Mouse (Mus musculus) CD4-positive naive resting alpha-beta T cell, adult 76 days (primary cell): ENCODE results near the gene Vmn1r49. TPM values are rescaled to one million over a fixed set of nuclear protein-coding genes. Genes with fewer than 3 reads are reported as not detected.

Experiments
- total RNA-seq: library from RNA; stranded (reverse); gene quantifications from one replicate; pipeline ENCODE4 v1.2.4, GENCODE M21; 2023

Gene Vmn1r49
- not detected for total RNA-seq

DNA sequence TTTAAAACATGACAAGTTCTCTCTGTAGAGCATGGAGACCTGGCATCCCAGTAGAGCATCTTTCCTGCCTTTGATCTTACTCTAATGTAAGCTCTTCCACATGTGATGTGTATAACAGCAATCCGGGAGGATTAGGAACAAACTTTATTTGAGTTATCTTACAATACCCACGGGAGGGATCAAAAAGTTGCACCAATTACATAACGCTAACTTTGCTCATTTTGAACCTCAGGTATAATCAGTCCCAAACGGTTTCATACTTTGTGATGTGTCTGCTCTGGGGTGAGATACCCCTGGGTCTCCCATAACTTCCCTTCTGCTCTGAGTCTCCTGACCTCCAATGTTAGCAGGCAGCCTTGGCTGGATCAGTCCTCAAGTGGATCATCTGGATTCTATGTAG, at the start of gene Vmn1r49:
Vmn1r49 (minus strand) TSS at position 101 of the 400 bp plus-strand sequence.

GRCm38 (mm10) chr6:90122296-90122695, 44.0 kb upstream of the Vmn1r49 start, which contains the start of gene Vmn1r51:
TSS of gene Vmn1r51 (plus strand) at chr6:90122596.

DNA sequence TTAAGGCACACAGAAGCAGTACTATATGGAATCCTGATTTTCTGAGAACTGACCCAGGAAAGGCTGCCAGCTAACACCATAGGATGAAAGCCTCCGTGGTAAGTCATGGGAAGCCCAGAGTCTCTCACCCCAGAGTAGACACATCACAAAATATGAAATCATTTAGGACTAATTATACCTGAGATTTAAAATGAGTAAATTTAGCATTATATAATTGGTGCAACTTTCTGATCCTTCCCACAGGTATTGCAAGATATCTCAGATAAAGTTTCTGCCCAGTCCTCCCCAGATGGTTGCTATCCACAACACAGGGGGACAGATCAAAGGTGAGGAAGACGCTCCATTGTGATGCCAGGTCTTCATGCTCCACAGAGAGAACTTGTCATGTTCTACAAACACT, 22.8 kb upstream of the Vmn1r49 start, which contains the start of gene Vmn1r50:
Vmn1r50 (plus strand) TSS at position 301 of the 400 bp plus-strand sequence.

DNA sequence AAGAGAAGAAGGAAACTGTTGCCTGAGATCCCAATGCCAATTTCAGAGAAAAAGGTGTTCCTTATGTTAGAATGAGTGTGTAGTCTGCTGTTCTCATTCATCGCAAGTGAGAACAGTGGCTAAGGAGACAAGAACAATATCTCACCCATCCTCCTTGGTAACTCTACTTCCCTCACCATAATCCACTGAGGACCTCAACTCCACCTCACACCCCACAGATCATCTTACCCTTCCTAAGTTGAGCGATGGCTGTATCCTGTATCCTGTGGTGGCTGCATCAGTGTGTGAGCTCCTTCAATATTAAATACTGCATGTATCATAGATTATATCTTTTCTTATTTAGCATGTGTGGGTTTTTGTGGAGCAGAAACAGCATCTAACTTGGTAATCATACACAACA, 41.6 kb downstream of the Vmn1r49 start, which contains the start of gene Vmn1r48:
Vmn1r48 (minus strand) TSS at position 101 of the 400 bp plus-strand sequence.

Other genes with a start within 250 kb of the Vmn1r49 start
- gene Vmn1r42, start 202.1 kb downstream of the Vmn1r49 start, total RNA-seq: not detected
- gene Vmn1r43, start 202.1 kb downstream of the Vmn1r49 start, total RNA-seq: not detected
- gene Vmn1r44, start 194.8 kb downstream of the Vmn1r49 start, total RNA-seq: not detected
- gene Vmn1r45, start 137.9 kb downstream of the Vmn1r49 start, total RNA-seq: not detected
- not detected for gene Vmn1r46, start 109.2 kb downstream of the Vmn1r49 start, total RNA-seq
- not detected for gene Vmn1r47, start 62.4 kb downstream of the Vmn1r49 start, total RNA-seq
- not detected for gene Vmn1r48, start 41.7 kb downstream of the Vmn1r49 start, total RNA-seq
- not detected for gene Vmn1r50, start 22.9 kb upstream of the Vmn1r49 start, total RNA-seq
- gene Vmn1r51, start 44.1 kb upstream of the Vmn1r49 start, total RNA-seq: not detected
- not detected for gene Vmn1r52, start 96.3 kb upstream of the Vmn1r49 start, total RNA-seq
- not detected for gene V1ra8, start 124.3 kb upstream of the Vmn1r49 start, total RNA-seq
- gene Vmn1r53, start 145.9 kb upstream of the Vmn1r49 start, total RNA-seq: not detected
- not detected for gene Vmn1r54, start 167.8 kb upstream of the Vmn1r49 start, total RNA-seq
- gene BC048671, start 222.7 kb upstream of the Vmn1r49 start, total RNA-seq: not detected
- not detected for gene Chst13, start 246.7 kb upstream of the Vmn1r49 start, total RNA-seq